8 mouse cellular contexts compared by ENCODE assay signal in genomic region chr17:24162584-24163175, GRCm38 (mm10). TPM values are rescaled to one million over a fixed set of nuclear protein-coding genes. Genes with fewer than 3 reads are reported as not detected.
DNase-seq lines count a peak whose midpoint lies in the region; ATAC-seq lines count a peak whose summit lies in the region.

No protein-coding gene starts in this region.

- peaks cover 42% of the 10 kb centered on the region for H3K36me3 ChIP-seq in embryonic facial prominence, embryonic 10.5 days (replicated peaks)
- H3K36me3 ChIP-seq in hindbrain, embryonic 10.5 days: peaks cover 38% of the 10 kb centered on the region
- H3K36me3 ChIP-seq in limb, embryonic 13.5 days: peaks cover 33% of the 10 kb centered on the region
- H3K36me3 ChIP-seq in midbrain, embryonic 15.5 days (replicated peaks): peaks cover 10% of the 10 kb centered on the region; the same call in 1 of the 2 replicates

- H3K9me3 ChIP-seq in embryonic facial prominence, embryonic 10.5 days: no peaks in the 10 kb centered on the region
- H3K9me3 ChIP-seq in hindbrain, embryonic 10.5 days: no peaks in the 10 kb centered on the region
- no peaks in the 10 kb centered on the region for H3K9me3 ChIP-seq in limb, embryonic 13.5 days
- H3K9me3 ChIP-seq in midbrain, embryonic 15.5 days: no peaks in the 10 kb centered on the region

- H3K9ac ChIP-seq in limb, embryonic 13.5 days: peak overlapping the region; percentile 86
- H3K9ac ChIP-seq in midbrain, embryonic 15.5 days: peak overlapping the region; percentile 78

- peak; percentile 16 to 35 for DNase-seq in spleen, postnatal 36 days (ENCODE audit: low spot score in 2 of 2)
- no peak for DNase-seq in spleen, adult 18-20 months
- no peak for DNase-seq in embryonic facial prominence, embryonic 10.5 days (ENCODE audit: low spot score)
- no peak for DNase-seq in hindbrain, embryonic 10.5 days (ENCODE audit: low spot score)
- DNase-seq in urinary bladder, postnatal 4 days (ENCODE audit: low spot score in 2 of 2): no peak
- DNase-seq in right cerebral cortex, postnatal 14 days: no peak

- H3K4me2 ChIP-seq in limb, embryonic 13.5 days (replicated peaks): peak overlapping the region; percentile 96
- H3K4me2 ChIP-seq in midbrain, embryonic 15.5 days: peak overlapping the region; percentile 96

- H3K27me3 ChIP-seq in embryonic facial prominence, embryonic 10.5 days (replicated peaks; ENCODE audit: low read depth, poor library complexity, severe bottlenecking): no peaks in the 10 kb centered on the region
- no peaks in the 10 kb centered on the region for H3K27me3 ChIP-seq in hindbrain, embryonic 10.5 days (ENCODE audit: insufficient read depth, poor library complexity, severe bottlenecking)
- H3K27me3 ChIP-seq in limb, embryonic 13.5 days: no peaks in the 10 kb centered on the region
- no peaks in the 10 kb centered on the region for H3K27me3 ChIP-seq in midbrain, embryonic 15.5 days (replicated peaks)

- peak overlapping the region; percentile 70 for H3K4me3 ChIP-seq in embryonic facial prominence, embryonic 10.5 days
- peak overlapping the region; percentile 92 for H3K4me3 ChIP-seq in hindbrain, embryonic 10.5 days
- H3K4me3 ChIP-seq in limb, embryonic 13.5 days: peak overlapping the region; percentile 86
- peak overlapping the region; percentile 96 for H3K4me3 ChIP-seq in midbrain, embryonic 15.5 days

- peaks cover 23% of the 10 kb centered on the region for H3K4me1 ChIP-seq in embryonic facial prominence, embryonic 10.5 days
- peaks cover 24% of the 10 kb centered on the region for H3K4me1 ChIP-seq in hindbrain, embryonic 10.5 days (replicated peaks)
- H3K4me1 ChIP-seq in limb, embryonic 13.5 days: peaks cover 30% of the 10 kb centered on the region
- H3K4me1 ChIP-seq in midbrain, embryonic 15.5 days: peaks cover 39% of the 10 kb centered on the region

- H3K27ac ChIP-seq in embryonic facial prominence, embryonic 10.5 days (replicated peaks): peak overlapping the region; percentile 83
- H3K27ac ChIP-seq in hindbrain, embryonic 10.5 days: peak overlapping the region; percentile 90
- H3K27ac ChIP-seq in limb, embryonic 13.5 days: peak overlapping the region; percentile 76; the same call in 1 of the 2 replicates
- H3K27ac ChIP-seq in midbrain, embryonic 15.5 days: 0 out of 2 replicates have a peak overlapping the region, but pooled peaks have one; percentile 92

- no peak for ATAC-seq in limb, embryonic 13.5 days (ENCODE audit: low FRiP score, low read depth)
- peak; percentile 41 for ATAC-seq in midbrain, embryonic 15.5 days (replicated peaks)

- WGBS in embryonic facial prominence, embryonic 10.5 days: 27% methylated on average over 17 of the region's 17 CpGs
- 28% methylated on average over 17 of the region's 17 CpGs for WGBS in hindbrain, embryonic 10.5 days
- 27% methylated on average over 17 of the region's 17 CpGs for WGBS in limb, embryonic 13.5 days
- 35% methylated on average over 17 of the region's 17 CpGs for WGBS in midbrain, embryonic 15.5 days

RNA-seq across cellular contexts. Expression of gene Amdhd2, which starts 0.9 kb away (rescaled TPM):
- polyA plus RNA-seq in embryonic facial prominence, embryonic 10.5 days (2016; fragmentation: Nextera tagmentation; extraction: Ambion mirVana): 44.6 and 50.0 TPM in 2 replicates
- 42.9 and 50.0 TPM in 2 replicates for polyA plus RNA-seq in hindbrain, embryonic 10.5 days (2016; fragmentation: Nextera tagmentation; extraction: Ambion mirVana)
- polyA plus RNA-seq in limb, embryonic 13.5 days (2015; fragmentation: Nextera tagmentation; extraction: Ambion mirVana): 36.9 and 38.1 TPM in 2 replicates
- 32.1 and 39.6 TPM in 2 replicates for polyA plus RNA-seq in midbrain, embryonic 15.5 days (2015; fragmentation: Nextera tagmentation; extraction: Ambion mirVana)

RNA-seq across cellular contexts. Expression of gene Atp6v0c, which starts 6.8 kb away (rescaled TPM):
- 422 and 435 TPM in 2 replicates for polyA plus RNA-seq in embryonic facial prominence, embryonic 10.5 days (2016; fragmentation: Nextera tagmentation; extraction: Ambion mirVana)
- 488 and 579 TPM in 2 replicates for polyA plus RNA-seq in hindbrain, embryonic 10.5 days (2016; fragmentation: Nextera tagmentation; extraction: Ambion mirVana)
- 446 and 468 TPM in 2 replicates for polyA plus RNA-seq in limb, embryonic 13.5 days (2015; fragmentation: Nextera tagmentation; extraction: Ambion mirVana)
- polyA plus RNA-seq in midbrain, embryonic 15.5 days (2015; fragmentation: Nextera tagmentation; extraction: Ambion mirVana): 1,357 and 1,392 TPM in 2 replicates

RNA-seq across cellular contexts. Expression of gene Pdpk1, which starts 12.0 kb away (rescaled TPM):
- 30.4 and 30.9 TPM in 2 replicates for polyA plus RNA-seq in embryonic facial prominence, embryonic 10.5 days (2016; fragmentation: Nextera tagmentation; extraction: Ambion mirVana)
- polyA plus RNA-seq in hindbrain, embryonic 10.5 days (2016; fragmentation: Nextera tagmentation; extraction: Ambion mirVana): 30.4 and 32.9 TPM in 2 replicates
- polyA plus RNA-seq in limb, embryonic 13.5 days (2015; fragmentation: Nextera tagmentation; extraction: Ambion mirVana): 37.9 and 38.2 TPM in 2 replicates
- 69.8 and 75.5 TPM in 2 replicates for polyA plus RNA-seq in midbrain, embryonic 15.5 days (2015; fragmentation: Nextera tagmentation; extraction: Ambion mirVana)

RNA-seq across cellular contexts. Expression of gene Tbc1d24, which starts 42.7 kb away (rescaled TPM):
- polyA plus RNA-seq in embryonic facial prominence, embryonic 10.5 days (2016; fragmentation: Nextera tagmentation; extraction: Ambion mirVana): 6.0 and 6.1 TPM in 2 replicates
- 6.0 and 6.4 TPM in 2 replicates for polyA plus RNA-seq in hindbrain, embryonic 10.5 days (2016; fragmentation: Nextera tagmentation; extraction: Ambion mirVana)
- 9.1 and 10.2 TPM in 2 replicates for polyA plus RNA-seq in limb, embryonic 13.5 days (2015; fragmentation: Nextera tagmentation; extraction: Ambion mirVana)
- polyA plus RNA-seq in midbrain, embryonic 15.5 days (2015; fragmentation: Nextera tagmentation; extraction: Ambion mirVana): 28.7 and 30.7 TPM in 2 replicates

RNA-seq across cellular contexts. Expression of gene Ntn3, which starts 46.7 kb away (rescaled TPM):
- 5.0 and 7.3 TPM in 2 replicates for polyA plus RNA-seq in embryonic facial prominence, embryonic 10.5 days (2016; fragmentation: Nextera tagmentation; extraction: Ambion mirVana)
- polyA plus RNA-seq in hindbrain, embryonic 10.5 days (2016; fragmentation: Nextera tagmentation; extraction: Ambion mirVana): 4.8 and 7.3 TPM in 2 replicates
- 14.5 and 14.9 TPM in 2 replicates for polyA plus RNA-seq in limb, embryonic 13.5 days (2015; fragmentation: Nextera tagmentation; extraction: Ambion mirVana)
- polyA plus RNA-seq in midbrain, embryonic 15.5 days (2015; fragmentation: Nextera tagmentation; extraction: Ambion mirVana): 5.1 and 5.4 TPM in 2 replicates

Comparison
In these comparisons a context has a peak if more than half of its experiments do, and no peak if none do; other contexts are left out.
1. DNase-seq: peak in spleen, postnatal 36 days (2 of 2); none in spleen, adult 18-20 months (0 of 2), embryonic facial prominence, embryonic 10.5 days (single experiment), hindbrain, embryonic 10.5 days (single experiment), urinary bladder, postnatal 4 days (0 of 2) and right cerebral cortex, postnatal 14 days (single experiment).
2. Peak in every context shown above with its lines, with median percentiles within 50 percentile points of each other: H3K27ac ChIP-seq and H3K4me3 ChIP-seq.